Mouse (Mus musculus): ENCODE data around the gene Xpnpep1. TPM values are rescaled to one million over a fixed set of nuclear protein-coding genes. Genes with fewer than 3 reads are reported as not detected.

Xpnpep1 gene
- total RNA-seq, 2 experiments from 2014 or later = 52.6 to 57.3 TPM

DNA sequence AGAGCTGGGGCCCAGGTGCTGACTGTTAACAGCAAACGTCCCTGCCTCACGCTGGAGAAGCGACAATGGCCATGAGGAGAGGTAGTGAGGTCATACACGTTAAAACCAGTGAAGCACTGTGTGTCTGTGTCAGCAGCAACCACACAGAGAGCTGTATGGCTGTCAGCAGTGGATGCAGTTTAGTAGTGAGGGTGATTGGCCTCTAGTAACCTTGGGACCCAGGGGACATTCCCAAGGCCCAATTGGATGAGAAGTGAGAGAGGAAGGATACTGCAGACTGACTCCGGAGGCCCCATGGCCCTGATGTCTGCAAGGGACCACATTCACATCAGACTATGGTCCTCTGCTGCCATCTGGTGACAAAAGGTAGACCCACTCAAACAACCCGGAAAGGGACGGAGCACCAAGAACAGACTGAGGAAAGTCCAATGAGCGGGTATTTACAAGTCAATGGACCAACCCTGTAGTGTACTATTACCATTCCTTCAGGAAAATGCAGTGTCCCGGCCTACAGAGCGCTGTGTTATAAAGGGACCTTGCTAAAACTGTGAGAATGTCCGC is 47.1 kb downstream of the Xpnpep1 start:
- DNase-seq = no peak

DNA sequence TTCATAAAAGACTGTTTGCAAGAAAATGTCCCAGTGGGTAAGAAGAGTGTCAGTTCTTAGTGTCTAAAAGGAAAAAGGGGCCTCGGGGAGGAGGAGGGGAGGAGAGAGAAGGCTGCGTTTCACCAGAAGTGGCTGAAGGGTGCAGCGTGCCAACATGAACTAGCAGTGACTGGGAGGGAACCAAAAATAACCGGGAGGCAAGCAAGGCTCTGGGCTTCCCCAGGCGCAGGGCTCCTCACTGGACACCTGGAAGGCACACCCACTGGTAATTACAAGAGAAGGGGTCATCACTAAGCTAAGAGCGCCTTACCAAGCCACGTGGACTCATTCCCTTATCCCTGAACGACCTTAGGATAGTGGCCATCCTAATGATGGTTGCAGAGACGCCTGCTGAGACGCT is 48.1 kb downstream of the Xpnpep1 start:
- no peak for DNase-seq

DNA sequence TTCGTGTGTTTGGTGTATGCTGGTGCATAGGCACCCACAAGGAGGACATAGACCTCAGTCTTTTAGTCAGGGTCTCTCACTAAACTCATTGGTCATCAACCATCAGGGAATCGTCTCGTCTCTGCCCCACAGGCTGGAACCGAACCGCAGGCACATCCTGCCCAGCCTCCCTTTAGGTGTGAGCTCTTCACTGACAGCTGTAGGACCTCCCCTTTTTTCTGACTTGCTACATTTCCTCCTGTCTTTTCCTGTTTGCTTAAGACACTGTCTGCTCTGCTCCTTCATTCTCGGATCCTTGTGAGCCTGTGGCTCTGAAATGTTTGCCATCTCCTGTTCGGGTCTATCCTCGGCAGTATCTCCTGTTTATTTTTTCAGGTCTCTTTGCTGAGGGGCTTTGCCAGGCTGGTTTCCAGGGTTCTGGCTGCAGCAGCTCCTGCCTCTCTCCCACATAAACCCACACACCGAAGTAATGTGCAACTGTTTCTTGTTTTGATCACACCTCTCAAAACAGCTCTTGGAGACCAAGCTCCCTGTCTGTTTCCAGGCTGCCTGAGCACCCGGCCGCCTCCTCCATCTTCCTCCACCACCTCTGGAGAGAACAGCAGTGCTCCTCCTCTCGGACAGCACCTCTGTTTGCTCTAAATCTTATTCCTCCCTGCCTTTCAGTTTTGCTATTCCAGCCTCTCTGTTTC is 60.8 kb downstream of the Xpnpep1 start:
- DNase-seq = no peak

DNA sequence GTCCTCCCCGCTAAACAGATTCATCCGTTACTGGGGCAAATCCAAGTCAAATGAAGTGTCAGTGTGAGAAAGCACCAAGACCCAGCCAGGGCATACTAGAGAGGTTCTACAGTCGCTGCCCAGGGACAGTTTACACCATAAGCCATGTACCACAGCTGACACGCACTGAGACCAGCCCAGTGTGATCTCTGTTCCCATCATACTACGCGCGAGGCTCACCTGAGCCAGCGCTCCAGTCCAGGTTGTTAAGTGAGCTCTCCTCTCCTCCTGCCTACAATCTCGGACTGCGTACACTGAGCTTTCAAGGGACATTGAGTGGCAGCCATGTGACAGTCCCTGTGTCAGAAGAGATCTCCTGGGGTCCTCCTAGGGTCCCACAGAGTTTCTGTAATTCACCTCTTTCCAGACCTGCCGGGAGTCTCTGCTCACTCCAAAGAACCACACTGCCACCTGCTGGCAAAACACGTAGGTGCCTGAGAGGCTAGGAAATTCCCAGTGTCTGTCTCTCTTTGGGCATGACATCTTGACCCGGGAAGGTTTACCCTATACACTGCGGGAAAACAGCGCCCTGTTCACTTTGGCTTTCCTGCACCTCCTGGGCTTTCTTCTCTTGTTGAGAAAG is 64.3 kb downstream of the Xpnpep1 start:
- peak; percentile 21 for DNase-seq

DNA sequence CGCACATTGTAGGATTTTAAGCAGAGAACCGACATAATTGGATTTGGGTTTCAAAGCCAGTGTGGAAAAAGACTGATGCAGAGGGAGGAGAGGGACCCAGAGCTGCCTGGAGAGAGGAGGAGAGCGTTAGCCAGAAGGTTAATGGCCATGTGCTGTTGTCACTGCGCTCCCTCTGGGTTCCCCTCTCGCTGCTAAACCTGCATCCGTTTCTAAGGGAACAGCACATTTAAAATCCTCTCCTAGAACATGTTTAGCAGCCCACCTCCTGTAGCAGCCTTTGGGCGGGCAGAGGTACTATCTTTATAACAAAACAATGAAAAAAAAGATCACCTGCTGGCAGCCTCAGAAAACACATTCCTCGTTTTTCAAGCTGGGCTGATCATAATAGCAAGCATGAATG is 73.7 kb downstream of the Xpnpep1 start:
- DNase-seq = no peak

DNA sequence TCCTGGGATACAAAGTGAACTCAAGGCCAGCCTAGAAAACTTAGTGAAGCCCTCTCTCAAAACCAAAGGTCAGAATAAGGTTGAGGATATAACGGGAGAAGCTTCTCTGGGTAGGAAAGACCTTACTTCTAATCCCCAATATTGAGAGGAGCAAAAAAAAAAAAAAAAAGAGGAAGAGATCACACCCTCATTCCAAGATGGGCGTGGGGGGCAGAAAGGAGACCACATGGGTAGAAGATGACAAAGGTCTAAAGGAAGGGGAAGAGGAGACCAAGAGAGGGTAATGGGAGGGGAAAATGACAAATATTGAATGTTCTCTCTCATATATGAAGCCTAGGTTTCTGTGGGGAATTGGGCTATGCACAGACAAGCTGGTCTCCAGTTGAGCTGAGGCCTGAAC is 77.3 kb downstream of the Xpnpep1 start:
- no peak for DNase-seq

DNA sequence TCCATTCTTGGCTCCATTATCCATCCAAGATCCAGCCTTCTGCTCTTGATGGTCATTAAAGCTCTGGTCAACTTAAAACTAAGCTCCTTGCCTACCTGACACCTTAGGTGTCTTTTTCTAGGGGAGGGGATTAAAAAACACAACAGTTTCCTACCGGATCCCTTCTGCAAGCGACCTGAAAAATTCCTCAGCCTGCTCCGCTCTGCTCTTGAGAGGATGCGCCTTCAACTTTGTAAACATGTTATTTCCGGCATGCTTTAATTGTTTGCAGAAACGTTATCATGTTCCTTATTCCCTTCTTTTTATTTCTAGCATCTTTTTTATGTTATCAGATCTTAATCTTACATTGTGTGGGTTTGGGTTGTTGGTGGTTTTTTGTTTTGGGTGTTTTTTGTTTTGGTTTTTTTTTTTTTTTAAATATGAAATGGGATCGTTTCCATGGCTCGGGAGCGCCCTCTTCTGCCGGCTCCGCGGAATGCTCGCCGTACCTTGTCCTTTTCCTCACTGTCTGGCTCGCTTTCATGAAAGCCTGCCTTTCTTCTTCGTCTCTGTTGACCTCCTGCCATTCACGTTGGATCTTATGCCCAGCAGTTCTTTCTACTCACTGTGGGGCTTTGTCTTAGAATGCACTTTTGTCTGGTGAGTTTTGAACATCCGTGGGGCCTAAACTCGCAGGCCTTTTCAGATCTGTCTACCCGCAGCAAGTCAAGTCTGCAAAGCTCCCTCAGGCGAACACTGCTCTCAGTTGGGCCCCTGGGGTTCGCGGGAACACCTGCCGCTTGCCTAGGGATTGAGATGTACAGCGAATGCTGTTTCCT is 117.1 kb downstream of the Xpnpep1 start:
- no peak for DNase-seq

DNA sequence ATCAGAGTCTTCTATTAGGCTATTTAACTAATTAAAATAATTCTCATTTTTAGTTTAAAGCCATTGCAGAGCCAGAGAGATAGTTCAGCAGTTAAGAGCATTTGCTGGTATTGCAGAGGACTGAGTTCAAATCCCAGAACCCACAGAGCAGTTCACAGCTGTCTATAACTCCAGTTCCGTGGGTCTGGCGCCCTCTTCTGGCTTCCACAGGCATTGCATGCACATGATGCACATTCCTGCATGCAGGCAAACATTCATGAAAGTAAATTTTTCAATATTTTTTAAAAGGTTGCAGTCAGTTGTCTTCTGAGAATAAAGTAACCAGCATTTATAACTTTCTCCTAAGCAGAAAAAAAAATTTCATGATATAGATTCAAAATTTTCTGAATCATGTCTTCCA is 135.8 kb downstream of the Xpnpep1 start:
- DNase-seq = no peak

DNA sequence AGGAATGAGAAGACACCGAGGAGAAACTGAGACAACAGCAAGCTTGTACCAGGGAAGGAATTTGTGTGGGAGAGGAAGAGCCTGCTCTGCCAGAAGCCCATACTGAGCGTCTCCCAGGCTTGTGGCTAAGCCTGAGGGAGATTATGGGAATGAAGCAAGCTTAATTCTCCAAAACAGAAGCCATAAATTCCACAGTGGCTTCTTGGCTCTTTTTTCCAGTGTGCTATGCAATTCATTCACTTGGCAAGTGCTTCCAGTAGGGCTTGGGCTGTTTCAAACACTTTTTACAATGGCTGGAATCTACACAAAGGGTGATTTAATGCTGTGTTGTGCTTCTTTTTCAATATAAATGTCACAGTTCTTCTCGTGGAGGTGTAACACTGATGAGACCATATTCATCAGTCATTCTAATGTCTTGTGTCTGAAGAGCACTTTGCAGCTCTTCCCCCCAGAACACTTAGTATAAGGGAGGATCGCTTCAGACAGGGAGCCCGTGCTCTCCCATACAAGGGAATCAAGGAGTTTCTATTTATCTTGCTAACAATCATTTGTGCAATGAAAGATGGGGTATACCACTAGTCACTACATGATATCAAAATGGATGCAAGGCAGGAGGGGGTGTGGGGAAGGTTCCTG is 148.1 kb downstream of the Xpnpep1 start:
- no peak for DNase-seq

Small RNAs within 50 kb of the gene (microRNA-seq; reads per million reads assigned to microRNA genes)
- gene Mir6407 (ENCODE audit: borderline replicate concordance in 2 of 2) = 0 reads per million in 2 experiments

Other genes starting within 250 kb of the Xpnpep1 start
- 10 to 100 TPM; 21.4 to 24.3 TPM for gene Add3, start 100.2 kb upstream of the Xpnpep1 start, total RNA-seq (2021)